Mouse (Mus musculus): ENCODE data around the gene Litaf. TPM values are rescaled to one million over a fixed set of nuclear protein-coding genes. Genes with fewer than 3 reads are reported as not detected.

The Litaf gene
- polyA plus RNA-seq, 1 experiment, result 115 TPM

GRCm38 (mm10) chr16:11077601-11078201, 11.7 kb upstream of the Litaf start:
- TF ChIP-seq POLR2A (IDR thresholded peaks at IDR 0.05; ENCODE audit: low read depth, low read length) (peak; percentile 41), CTCF (IDR thresholded peaks at IDR 0.05; ENCODE audit: extremely low read depth, insufficient read depth, insufficient read length, insufficient replicate concordance) (no peak)
- 31% methylated on average over 9 of the region's 9 CpGs for WGBS
- Histone ChIP-seq H3K27ac (ENCODE audit: insufficient read depth, low read length) (peak overlapping the region; percentile 99), H3K36me3 (ENCODE audit: control insufficient read depth, insufficient read depth, low read length) (peaks cover 42% of the 10 kb centered on the region), H3K27me3 (ENCODE audit: control insufficient read depth, insufficient read depth, low read length) (no peaks in the 10 kb centered on the region), H3K4me1 (ENCODE audit: control insufficient read depth, insufficient read depth, insufficient read length) (peaks cover 46% of the 10 kb centered on the region), H3K4me3 (ENCODE audit: extremely low read depth, insufficient read depth, insufficient read length) (no peak overlapping the region)
- peak; percentile 77 to 95 for DNase-seq (ENCODE audit: low read depth in 1 of 2, low spot score in 2 of 2)

GRCm38 (mm10) chr16:11073060-11073459, 7.1 kb upstream of the Litaf start:
- TF ChIP-seq CTCF (IDR thresholded peaks at IDR 0.05; ENCODE audit: extremely low read depth, insufficient read depth, insufficient read length, insufficient replicate concordance) (no peak), POLR2A (IDR thresholded peaks at IDR 0.05; ENCODE audit: low read depth, low read length) (no peak)
- H3K27ac ChIP-seq (ENCODE audit: insufficient read depth, low read length), result peak overlapping the region; percentile 88
- DNase-seq (ENCODE audit: low read depth in 1 of 2, low spot score in 2 of 2), result peak in 1 of 2 experiments; percentile 42
- no peak overlapping the region for H3K4me3 ChIP-seq (ENCODE audit: extremely low read depth, insufficient read depth, insufficient read length)
- H3K4me1 ChIP-seq (ENCODE audit: control insufficient read depth, insufficient read depth, insufficient read length), result peaks cover 51% of the 10 kb centered on the region
- H3K27me3 ChIP-seq (ENCODE audit: control insufficient read depth, insufficient read depth, low read length), result no peaks in the 10 kb centered on the region
- WGBS, result 31% methylated on average over 6 of the region's 6 CpGs
- H3K36me3 ChIP-seq (ENCODE audit: control insufficient read depth, insufficient read depth, low read length), result peaks cover 39% of the 10 kb centered on the region

DNA sequence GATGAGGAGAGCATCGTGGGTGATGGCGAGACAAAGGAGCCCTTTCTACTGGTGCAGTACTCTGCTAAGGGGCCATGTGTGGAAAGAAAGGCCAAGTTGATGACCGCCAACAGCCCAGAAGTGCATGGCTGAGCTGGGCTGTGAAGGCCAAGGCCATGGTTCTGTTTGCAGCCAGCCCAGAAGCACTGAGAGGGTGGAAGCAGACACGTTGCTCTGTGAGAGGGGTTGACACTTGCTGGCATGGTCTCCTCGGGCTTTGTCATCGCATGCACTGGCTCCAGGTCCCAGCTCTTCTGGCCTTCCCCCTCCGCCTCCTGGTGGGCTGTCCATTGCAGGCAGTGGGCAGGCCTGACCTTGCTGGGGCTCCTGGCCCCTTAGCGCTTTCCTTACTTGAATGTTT, 6.5 kb upstream of the Litaf start:
- H3K4me1 ChIP-seq (ENCODE audit: control insufficient read depth, insufficient read depth, insufficient read length), result peaks cover 51% of the 10 kb centered on the region
- peaks cover 39% of the 10 kb centered on the region for H3K36me3 ChIP-seq (ENCODE audit: control insufficient read depth, insufficient read depth, low read length)
- TF ChIP-seq POLR2A (IDR thresholded peaks at IDR 0.05; ENCODE audit: low read depth, low read length) (no peak), CTCF (IDR thresholded peaks at IDR 0.05; ENCODE audit: extremely low read depth, insufficient read depth, insufficient read length, insufficient replicate concordance) (no peak)
- peak overlapping the region; percentile 88 for H3K27ac ChIP-seq (ENCODE audit: insufficient read depth, low read length)
- DNase-seq (ENCODE audit: low read depth in 1 of 2, low spot score in 2 of 2), result no peak
- 85% methylated on average over 8 of the region's 8 CpGs for WGBS
- no peaks in the 10 kb centered on the region for H3K27me3 ChIP-seq (ENCODE audit: control insufficient read depth, insufficient read depth, low read length)
- H3K4me3 ChIP-seq (ENCODE audit: extremely low read depth, insufficient read depth, insufficient read length), result no peak overlapping the region

- TF ChIP-seq CTCF (IDR thresholded peaks at IDR 0.05; ENCODE audit: extremely low read depth, insufficient read depth, insufficient read length, insufficient replicate concordance) (no peak), POLR2A (IDR thresholded peaks at IDR 0.05; ENCODE audit: low read depth, low read length) (no peak; the same call in 1 of the 2 replicates)
- no peaks in the 10 kb centered on the region for H3K27me3 ChIP-seq (ENCODE audit: control insufficient read depth, insufficient read depth, low read length)
- DNase-seq (ENCODE audit: low read depth in 1 of 2, low spot score in 2 of 2), result peak; percentile 53 to 75
- 33% methylated on average over 4 of the region's 4 CpGs for WGBS
- peaks cover 50% of the 10 kb centered on the region for H3K4me1 ChIP-seq (ENCODE audit: control insufficient read depth, insufficient read depth, insufficient read length)
- peak overlapping the region; percentile 88 for H3K27ac ChIP-seq (ENCODE audit: insufficient read depth, low read length)
- peaks cover 39% of the 10 kb centered on the region for H3K36me3 ChIP-seq (ENCODE audit: control insufficient read depth, insufficient read depth, low read length)
- no peak overlapping the region for H3K4me3 ChIP-seq (ENCODE audit: extremely low read depth, insufficient read depth, insufficient read length)
These were observed 5.9 kb upstream of the Litaf start for GRCm38 (mm10) chr16:11071887-11072286.

GRCm38 (mm10) chr16:11071176-11071575, 5.2 kb upstream of the Litaf start:
- TF ChIP-seq POLR2A (IDR thresholded peaks at IDR 0.05; ENCODE audit: low read depth, low read length) (no peak), CTCF (IDR thresholded peaks at IDR 0.05; ENCODE audit: extremely low read depth, insufficient read depth, insufficient read length, insufficient replicate concordance) (no peak)
- H3K27me3 ChIP-seq (ENCODE audit: control insufficient read depth, insufficient read depth, low read length), result no peaks in the 10 kb centered on the region
- peaks cover 37% of the 10 kb centered on the region for H3K36me3 ChIP-seq (ENCODE audit: control insufficient read depth, insufficient read depth, low read length)
- peaks cover 46% of the 10 kb centered on the region for H3K4me1 ChIP-seq (ENCODE audit: control insufficient read depth, insufficient read depth, insufficient read length)
- H3K4me3 ChIP-seq (ENCODE audit: extremely low read depth, insufficient read depth, insufficient read length), result no peak overlapping the region
- H3K27ac ChIP-seq (ENCODE audit: insufficient read depth, low read length), result peak overlapping the region; percentile 88
- WGBS, result 68% methylated on average over 5 of the region's 5 CpGs
- DNase-seq (ENCODE audit: low read depth in 1 of 2, low spot score in 2 of 2), result no peak

DNA sequence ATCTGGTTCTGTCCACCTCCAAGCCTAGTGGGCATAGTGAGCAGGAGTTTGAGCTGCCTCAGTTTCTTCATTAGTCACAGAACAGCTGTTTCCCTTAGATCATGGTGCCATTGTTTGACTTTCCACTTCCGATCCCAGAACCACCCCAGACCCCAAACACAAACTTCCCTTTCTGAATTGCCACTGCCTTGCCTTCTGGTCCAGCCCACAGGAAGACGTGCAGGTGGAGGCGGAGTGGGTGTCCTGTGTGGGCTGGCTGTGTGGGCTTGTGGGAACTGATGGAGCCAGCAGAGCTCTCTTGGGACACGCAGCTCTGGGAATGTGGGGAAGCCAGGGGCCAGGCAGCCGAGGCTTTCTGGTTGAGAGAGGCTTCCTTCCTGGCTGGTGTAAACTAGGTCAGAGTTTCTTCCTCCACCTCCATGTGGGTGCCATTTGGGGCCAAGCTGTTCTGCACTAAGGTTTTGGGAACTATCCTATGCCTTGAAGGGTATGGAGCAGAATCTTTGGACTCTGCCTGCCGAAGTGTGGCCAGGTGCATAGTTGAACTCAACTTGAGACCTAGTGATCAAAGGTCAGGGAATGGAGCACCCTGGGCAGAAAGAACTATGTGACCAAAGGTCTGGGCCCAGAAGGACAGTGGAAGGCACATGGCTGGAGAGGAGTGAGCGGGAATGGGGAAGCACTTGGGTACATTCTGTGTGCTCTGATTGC, 3.9 kb upstream of the Litaf start:
- Histone ChIP-seq H3K36me3 (ENCODE audit: control insufficient read depth, insufficient read depth, low read length) (peaks cover 29% of the 10 kb centered on the region), H3K4me3 (ENCODE audit: extremely low read depth, insufficient read depth, insufficient read length) (peak overlapping the region; percentile 86), H3K4me1 (ENCODE audit: control insufficient read depth, insufficient read depth, insufficient read length) (peaks cover 36% of the 10 kb centered on the region), H3K27me3 (ENCODE audit: control insufficient read depth, insufficient read depth, low read length) (no peaks in the 10 kb centered on the region), H3K27ac (ENCODE audit: insufficient read depth, low read length) (peak overlapping the region; percentile 96)
- DNase-seq (ENCODE audit: low read depth in 1 of 2, low spot score in 2 of 2), result peak in 1 of 2 experiments; percentile 70
- WGBS, result 21% methylated on average over 7 of the region's 7 CpGs
- TF ChIP-seq POLR2A (IDR thresholded peaks at IDR 0.05; ENCODE audit: low read depth, low read length) (no peak; the same call in 1 of the 2 replicates), CTCF (IDR thresholded peaks at IDR 0.05; ENCODE audit: extremely low read depth, insufficient read depth, insufficient read length, insufficient replicate concordance) (no peak)

- Histone ChIP-seq H3K27ac (ENCODE audit: insufficient read depth, low read length) (peak overlapping the region; percentile 96), H3K36me3 (ENCODE audit: control insufficient read depth, insufficient read depth, low read length) (peaks cover 25% of the 10 kb centered on the region), H3K4me1 (ENCODE audit: control insufficient read depth, insufficient read depth, insufficient read length) (peaks cover 38% of the 10 kb centered on the region; the same call in 1 of the 2 replicates), H3K4me3 (ENCODE audit: extremely low read depth, insufficient read depth, insufficient read length) (peak overlapping the region; percentile 86), H3K27me3 (ENCODE audit: control insufficient read depth, insufficient read depth, low read length) (no peaks in the 10 kb centered on the region)
- no peak for TF ChIP-seq CTCF (IDR thresholded peaks at IDR 0.05; ENCODE audit: extremely low read depth, insufficient read depth, insufficient read length, insufficient replicate concordance)
- TF ChIP-seq POLR2A (IDR thresholded peaks at IDR 0.05; ENCODE audit: low read depth, low read length), result no peak
- DNase-seq (ENCODE audit: low read depth in 1 of 2, low spot score in 2 of 2), result no peak
- WGBS, result 24% methylated on average over 6 of the region's 6 CpGs
These were observed 3.3 kb upstream of the Litaf start for GRCm38 (mm10) chr16:11069271-11069670.
